20 mouse cellular contexts compared by ENCODE assay signal in genomic region chr3:138083073-138083637, GRCm38 (mm10). TPM values are rescaled to one million over a fixed set of nuclear protein-coding genes. Genes with fewer than 3 reads are reported as not detected.
A peak's percentile ranks its signal among the peaks of the same experiment; 100 is the strongest.
DNase-seq lines count a peak whose midpoint lies in the region; ATAC-seq lines count a peak whose summit lies in the region.
"Had no signal": no experiment of that assay in that cellular context is flagged by ENCODE, and none has a peak within 500 bp of the region (broad histone marks: within the 10 kb centered on the region; RNA-seq: fewer than 3 reads in every experiment).

No protein-coding gene starts in this region.

- peak; percentile 62 for ATAC-seq in cerebellum, adult (ENCODE audit: insufficient number of reproducible peaks, low FRiP score, low TSS enrichment)
- no peak for ATAC-seq in heart, embryonic 11.5 days (replicated peaks; ENCODE audit: insufficient number of reproducible peaks, low FRiP score, low TSS enrichment)
- ATAC-seq in heart, embryonic 16.5 days (replicated peaks; ENCODE audit: extremely low read depth, insufficient read depth, low FRiP score) = peak; percentile 73
- ATAC-seq: intestine, embryonic 15.5 days; midbrain, embryonic 15.5 days had no signal

- no peak overlapping the region for H3K9ac ChIP-seq in heart, embryonic 11.5 days (ENCODE audit: low read depth, low read length)
- no peak overlapping the region for H3K9ac ChIP-seq in heart, embryonic 16.5 days (ENCODE audit: low read length)
- H3K9ac ChIP-seq: intestine, embryonic 15.5 days; limb, embryonic 12.5 days; midbrain, embryonic 15.5 days; neural tube, embryonic 12.5 days had no signal

- intact Hi-C loops in left cerebral cortex, postnatal 14 days (cut with DNase I) = no loop called here
- intact Hi-C loops in gastrocnemius, postnatal 36 days (cut with DNase I) = no loop called here

- peak overlapping the region; percentile 23; the same call in 1 of the 2 replicates for H3K27ac ChIP-seq in heart, embryonic 11.5 days (ENCODE audit: low read depth, low read length)
- H3K27ac ChIP-seq in heart, embryonic 16.5 days (ENCODE audit: low read length) = peak overlapping the region; percentile 68
- H3K27ac ChIP-seq: intestine, embryonic 15.5 days; kidney, postnatal 0 days; limb, embryonic 12.5 days; midbrain, embryonic 15.5 days; neural tube, embryonic 12.5 days; stomach, postnatal 0 days had no signal

- H3K4me3 ChIP-seq in heart, embryonic 11.5 days (ENCODE audit: low read depth, low read length) = no peak overlapping the region
- no peak overlapping the region for H3K4me3 ChIP-seq in heart, embryonic 16.5 days (ENCODE audit: low read length)
- H3K4me3 ChIP-seq: intestine, embryonic 15.5 days; limb, embryonic 12.5 days; midbrain, embryonic 15.5 days; neural tube, embryonic 12.5 days had no signal

- no peaks in the 10 kb centered on the region for H3K27me3 ChIP-seq in heart, embryonic 11.5 days (ENCODE audit: control insufficient read depth, insufficient read depth, low read length)
- no peaks in the 10 kb centered on the region for H3K27me3 ChIP-seq in heart, embryonic 16.5 days (ENCODE audit: control insufficient read depth, insufficient read depth, low read length)
- H3K27me3 ChIP-seq: CH12.LX; intestine, embryonic 15.5 days; limb, embryonic 12.5 days; midbrain, embryonic 15.5 days; neural tube, embryonic 12.5 days had no signal

- peaks cover 12% of the 10 kb centered on the region for H3K4me1 ChIP-seq in heart, embryonic 11.5 days (ENCODE audit: control insufficient read depth, insufficient read depth, low read length)
- H3K4me1 ChIP-seq in heart, embryonic 16.5 days (ENCODE audit: control insufficient read depth, insufficient read depth, low read length) = peaks cover 12% of the 10 kb centered on the region
- H3K4me1 ChIP-seq: intestine, embryonic 15.5 days; limb, embryonic 12.5 days; midbrain, embryonic 15.5 days; neural tube, embryonic 12.5 days had no signal

- DNase-seq in cerebellum, postnatal 4 days (ENCODE audit: low spot score in 2 of 2) = no peak
- DNase-seq in heart, postnatal 4 days = no peak
- peak; percentile 45 to 59 for DNase-seq in left cerebral cortex, postnatal 14 days (ENCODE audit: low spot score in 2 of 2)
- DNase-seq in left cerebral cortex, adult 18-20 months (ENCODE audit: low spot score in 2 of 2) = no peak
- DNase-seq in gastrocnemius, postnatal 36 days = no peak
- DNase-seq: lung, adult 18-20 months; lung, postnatal 4 days; thymus, postnatal 4 days had no signal

- no peaks in the 10 kb centered on the region for H3K36me3 ChIP-seq in heart, embryonic 11.5 days (ENCODE audit: control insufficient read depth, insufficient read depth, low read length)
- peaks cover 8% of the 10 kb centered on the region for H3K36me3 ChIP-seq in heart, embryonic 16.5 days (ENCODE audit: control insufficient read depth, insufficient read depth)
- H3K36me3 ChIP-seq: intestine, embryonic 15.5 days; limb, embryonic 12.5 days; midbrain, embryonic 15.5 days; neural tube, embryonic 12.5 days had no signal

- H3K4me2 ChIP-seq in heart, embryonic 11.5 days = no peak overlapping the region
- H3K4me2 ChIP-seq in heart, embryonic 16.5 days (ENCODE audit: low read depth, low read length) = no peak overlapping the region
- H3K4me2 ChIP-seq: intestine, embryonic 15.5 days; limb, embryonic 12.5 days; midbrain, embryonic 15.5 days; neural tube, embryonic 12.5 days had no signal

- 79% methylated on average over 1 of the region's 1 CpGs for WGBS in heart, embryonic 11.5 days (ENCODE audit: insufficient replicate concordance)
- WGBS in heart, embryonic 16.5 days = 85% methylated on average over 1 of the region's 1 CpGs

- no peaks in the 10 kb centered on the region for H3K9me3 ChIP-seq in heart, embryonic 11.5 days (replicated peaks; ENCODE audit: control insufficient read depth, low read length)
- H3K9me3 ChIP-seq in heart, embryonic 16.5 days (replicated peaks; ENCODE audit: control insufficient read depth, low read length) = no peaks in the 10 kb centered on the region
- H3K9me3 ChIP-seq: intestine, embryonic 15.5 days; limb, embryonic 12.5 days; midbrain, embryonic 15.5 days; neural tube, embryonic 12.5 days had no signal

RNA-seq across cellular contexts. Expression of gene Gm5105, which starts 16.0 kb away (rescaled TPM):
- 0.89 TPM in 1 of 2 replicates, not detected in the other for polyA plus RNA-seq in heart, embryonic 11.5 days (2014; fragmentation: Nextera tagmentation; extraction: Ambion mirVana)
- total RNA-seq in heart, postnatal 4 days (2021) = 1 to 10 TPM in 1 of 2 experiments, under 1 TPM in 1; 0.48 to 1.0 TPM
- total RNA-seq in left cerebral cortex, postnatal 14 days (2021) = not detected
- total RNA-seq in left cerebral cortex, adult 18-20 months (2021) = under 1 TPM in 1 of 2 experiments, not detected in 1; 0.21 TPM
- 0.36 and 0.45 TPM in 2 replicates for polyA plus RNA-seq in heart, embryonic 16.5 days (2015; fragmentation: Nextera tagmentation; extraction: Ambion mirVana)
- total RNA-seq in gastrocnemius, postnatal 36 days (2021) = 1 to 10 TPM; 1.3 to 1.9 TPM
- total RNA-seq: common myeloid progenitor, adult 5-6 weeks had no signal
- polyA plus RNA-seq: neural tube, embryonic 12.5 days; spleen, adult 2 months; stomach, postnatal 0 days had no signal

RNA-seq across cellular contexts. Expression of gene 1110002E22Rik, which starts 18.3 kb away (rescaled TPM):
- polyA plus RNA-seq in heart, embryonic 11.5 days (2014; fragmentation: Nextera tagmentation; extraction: Ambion mirVana) = 6.3 and 8.3 TPM in 2 replicates
- 10 to 100 TPM; 56.0 to 60.4 TPM for total RNA-seq in heart, postnatal 4 days (2021)
- 1 to 10 TPM; 3.0 to 3.6 TPM for total RNA-seq in left cerebral cortex, postnatal 14 days (2021)
- total RNA-seq in left cerebral cortex, adult 18-20 months (2021) = 1 to 10 TPM; 2.2 to 3.9 TPM
- polyA plus RNA-seq in heart, embryonic 16.5 days (2015; fragmentation: Nextera tagmentation; extraction: Ambion mirVana) = 18.7 and 19.1 TPM in 2 replicates
- 100 to 1,000 TPM; 112 to 114 TPM for total RNA-seq in gastrocnemius, postnatal 36 days (2021)
- total RNA-seq: common myeloid progenitor, adult 5-6 weeks had no signal

Comparison
In these comparisons a context has a peak if more than half of its experiments do, and no peak if none do; other contexts are left out.
1. DNase-seq: peak in left cerebral cortex, postnatal 14 days (2 of 2); none in cerebellum, postnatal 4 days (0 of 2), heart, postnatal 4 days (single experiment), left cerebral cortex, adult 18-20 months (0 of 2) and gastrocnemius, postnatal 36 days (0 of 2).
2. RNA of gene 1110002E22Rik, which starts 18.3 kb away (total RNA-seq): 112 to 114 TPM in gastrocnemius, postnatal 36 days and 56.0 to 60.4 TPM in heart, postnatal 4 days; 2.2 to 3.9 TPM in left cerebral cortex, adult 18-20 months and 3.0 to 3.6 TPM in left cerebral cortex, postnatal 14 days; every median in the first group is over 10 times any median in the second.